Mouse (Mus musculus) T-cell, adult 66 days (primary cell): Measurements from ENCODE around the gene Fndc9. TPM values are rescaled to one million over a fixed set of nuclear protein-coding genes. Genes with fewer than 3 reads are reported as not detected.

Source experiments
- total RNA-seq, 2 experiments: library from RNA; stranded (reverse); gene quantifications; 3 replicates in 1 of 2; 4 replicates in 1 of 2; pipeline ENCODE4 v1.2.4; 2023

Gene Fndc9
- not detected for total RNA-seq

GRCm38 (mm10) chr11:46235334-46235733 is at the start of gene Fndc9:
Fndc9 (plus strand) TSS chr11:46235531.

Other genes with a start within 250 kb of the Fndc9 start
- 1 to 10 TPM; 1.8 to 5.5 TPM for gene Gm12166, start 183.2 kb upstream of the Fndc9 start, total RNA-seq
- gene Adam19, start 179.5 kb upstream of the Fndc9 start, total RNA-seq: 100 to 1,000 TPM in 1 of 2 experiments, 10 to 100 TPM in 1; 93.1 to 106 TPM
- gene Nipal4, start 69.0 kb upstream of the Fndc9 start, total RNA-seq: under 1 TPM in 1 of 2 experiments, not detected in 1; 0.27 TPM
- gene Cyfip2, start 77.3 kb downstream of the Fndc9 start, total RNA-seq: 100 to 1,000 TPM; 164 to 181 TPM
- 100 to 1,000 TPM; 424 to 440 TPM for gene Itk, start 154.0 kb downstream of the Fndc9 start, total RNA-seq
- gene Fam71b, start 161.0 kb downstream of the Fndc9 start, total RNA-seq: 1 to 10 TPM; 1.4 to 1.6 TPM
- 10 to 100 TPM; 17.0 to 21.4 TPM for gene Med7, start 201.4 kb downstream of the Fndc9 start, total RNA-seq
- under 1 TPM; 0.47 to 0.70 TPM for gene Havcr2, start 219.4 kb downstream of the Fndc9 start, total RNA-seq